Mouse (Mus musculus): ENCODE measurements around the gene Pi4ka.
"Not testable (repeated sequence)": the region's sequence is repeated elsewhere in the genome, so short reads cannot be mapped to it uniquely, and the experiment has no call there.

The Pi4ka gene

GRCm38 (mm10) chr16:17234916-17235665 is 171.0 kb downstream of the Pi4ka start:
- intact Hi-C loops (cut with DNase I), result no loop called here

GRCm38 (mm10) chr16:17234499-17234895 is 171.6 kb downstream of the Pi4ka start:
- intact Hi-C loops (cut with DNase I), result no loop called here

DNA sequence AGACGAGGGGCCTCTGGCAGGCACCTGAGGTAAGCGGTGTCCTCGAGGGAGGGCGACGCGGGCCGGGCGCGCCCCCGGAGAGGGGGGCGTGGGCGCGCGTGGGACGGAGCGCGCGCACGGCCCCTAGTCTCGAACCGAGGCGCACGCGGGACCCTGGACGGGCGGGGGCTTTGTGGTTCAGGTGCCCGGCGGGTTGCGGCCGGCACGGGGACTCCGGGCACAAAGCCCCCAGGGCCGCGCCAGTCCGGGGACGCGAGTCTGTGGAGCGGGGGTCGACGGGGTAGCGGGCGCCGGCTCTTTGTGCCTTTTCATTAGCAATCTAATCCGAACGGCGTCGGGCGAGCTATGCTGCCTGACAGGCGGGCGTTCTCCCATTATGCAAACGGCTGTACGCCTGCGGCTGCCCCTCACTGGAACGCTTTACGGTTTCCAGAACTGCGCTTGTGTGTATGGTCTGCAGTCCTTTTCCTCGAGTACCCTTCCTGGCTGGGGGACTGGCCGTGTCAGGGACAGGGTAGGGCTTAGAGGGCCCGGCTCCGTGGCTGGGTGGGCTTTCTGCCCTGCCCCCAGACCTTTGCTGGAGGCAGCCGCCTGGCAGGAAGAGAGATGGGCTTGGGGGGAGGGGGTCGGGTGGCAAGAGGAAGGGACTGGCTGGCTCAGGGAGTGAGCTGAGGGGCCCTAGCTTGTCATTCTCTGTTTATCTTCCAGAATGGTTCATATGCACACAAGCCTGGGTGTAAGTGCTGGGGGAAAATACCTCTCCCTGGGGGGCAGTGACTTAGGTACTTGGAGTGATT is 172.2 kb downstream of the Pi4ka start:
- intact Hi-C loops (cut with DNase I), result no loop called here

DNA sequence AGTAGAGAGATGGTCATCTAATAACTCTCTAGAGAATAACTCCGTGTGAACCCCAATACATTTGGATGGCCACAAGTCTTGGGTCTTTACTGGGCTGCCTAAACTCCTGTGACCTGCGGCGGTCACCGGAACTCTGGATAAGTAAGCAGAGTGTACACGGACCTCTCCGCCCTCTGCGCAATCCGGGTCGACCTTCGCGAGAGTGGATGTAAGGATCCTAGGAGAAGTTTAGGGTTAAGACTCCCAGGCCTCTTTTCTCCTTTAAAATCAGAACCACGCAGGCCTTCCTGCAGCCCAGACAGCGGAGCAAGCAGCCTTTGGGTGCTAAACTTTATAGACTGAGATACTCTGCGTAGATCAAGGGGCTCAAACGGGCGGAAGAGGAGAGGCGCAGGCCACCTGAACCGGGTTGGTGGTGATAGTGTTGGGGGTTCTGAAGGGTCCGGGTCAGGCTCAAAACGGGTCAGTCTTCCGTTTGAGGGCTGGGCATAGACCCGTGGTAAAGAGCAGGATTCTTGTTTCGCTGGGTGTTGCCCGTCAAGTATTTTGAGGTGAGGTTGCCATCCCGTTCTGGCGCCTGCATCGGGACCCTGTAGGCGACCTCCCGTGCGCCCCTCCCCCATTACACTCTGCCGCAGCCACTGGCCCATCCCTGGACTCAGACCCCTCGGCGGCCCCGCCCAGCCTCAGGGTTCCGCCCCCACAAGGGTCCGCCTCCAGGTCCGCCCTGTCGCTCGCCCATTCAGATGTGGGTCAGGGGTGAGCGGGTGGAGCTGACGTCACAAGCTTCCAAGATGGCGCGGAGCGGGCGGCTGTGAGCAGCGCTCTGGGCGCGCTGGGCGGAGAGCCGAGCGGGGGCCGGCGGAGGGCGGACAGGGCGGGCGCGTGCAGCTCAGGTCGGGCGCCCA is 173.1 kb downstream of the Pi4ka start, which contains the start of gene Hic2:
Gene Hic2 (plus strand): TSS at position 779 of the 908 bp plus-strand sequence.
- intact Hi-C loops (cut with DNase I), result no loop called here

GRCm38 (mm10) chr16:17231523-17231922 is 174.6 kb downstream of the Pi4ka start:
- intact Hi-C loops (cut with DNase I), result not testable (repeated sequence)

All from adrenal gland (tissue).